Mouse (Mus musculus) G1E (cell line): Measurements from ENCODE around the gene Gm12830.

ENCODE experiments used
- CTCF ChIP-seq: IDR thresholded peaks from 2 replicates; pipeline ENCODE4 v1.5.1; 2012; ENCODE audit warnings: low read depth, low read length, inconsistent platforms, mixed read lengths
- GATA1 ChIP-seq: IDR thresholded peaks from 2 replicates; pipeline ENCODE4 v1.6.1; 2012; ENCODE audit warnings: borderline replicate concordance, low read length, inconsistent platforms, mixed read lengths
- GATA2 ChIP-seq: IDR thresholded peaks from 2 replicates; pipeline ENCODE4 v1.6.1; 2012; ENCODE audit warnings: low read depth, low read length, inconsistent platforms, borderline replicate concordance
- POLR2AphosphoS5 ChIP-seq: IDR thresholded peaks from 2 replicates; pipeline ENCODE4 v1.6.1; 2012; ENCODE audit warnings: low read depth, low read length, inconsistent platforms; ENCODE audit not compliant: insufficient replicate concordance
- TAL1 ChIP-seq: conservative IDR thresholded peaks from 2 replicates; pipeline ENCODE4 v1.6.1; 2012; ENCODE audit warnings: low read depth, low read length, inconsistent platforms, mixed read lengths

DNA sequence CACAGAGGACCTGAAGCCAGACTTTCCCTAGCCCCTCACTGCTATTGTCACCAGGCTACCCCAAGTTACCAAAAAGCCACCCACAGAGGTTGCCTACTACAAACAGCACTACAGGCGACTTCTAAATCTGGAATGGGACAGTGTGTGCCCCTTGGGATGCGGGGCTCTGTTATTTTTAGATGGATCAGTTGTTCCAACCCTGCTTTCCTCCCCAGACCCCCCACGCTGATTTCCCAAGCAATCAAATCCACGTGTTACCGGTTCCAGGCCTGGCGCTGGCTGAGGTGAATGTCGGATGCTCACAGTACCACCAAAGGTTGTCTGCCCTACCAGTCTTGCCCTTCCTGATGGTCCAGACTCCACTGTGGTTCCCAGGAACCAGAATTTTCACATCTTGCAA lies 38.7 kb upstream of the Gm12830 start:
- TF ChIP-seq CTCF (no peak), GATA2 (no peak), GATA1 (no peak), TAL1 (no peak), POLR2AphosphoS5 (no peak)
